Comparison of ENCODE assay signal across 8 mouse cellular contexts in the genomic region with DNA sequence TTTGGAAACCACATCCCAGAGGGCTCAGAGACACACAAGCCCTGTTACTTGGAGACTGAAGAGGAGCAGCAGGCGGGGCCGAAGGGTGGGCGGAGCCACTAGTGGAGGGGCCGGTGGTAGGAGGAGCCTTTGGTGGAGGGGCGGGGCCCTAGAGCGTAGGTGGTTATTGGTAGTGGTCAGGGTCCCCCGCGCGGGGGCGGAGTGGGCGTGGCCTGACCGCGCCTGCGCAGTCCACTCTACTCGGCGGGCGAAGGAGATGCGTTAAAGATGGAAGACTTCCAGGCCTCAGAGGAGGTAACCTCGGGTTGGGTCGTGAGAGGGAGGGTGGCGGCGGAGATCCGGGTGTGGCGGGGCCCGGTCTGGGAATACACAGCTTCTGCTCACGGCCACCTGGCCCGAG. TPM values are rescaled to one million over a fixed set of nuclear protein-coding genes. Genes with fewer than 3 reads are reported as not detected.
A peak's percentile ranks its signal among the peaks of the same experiment; 100 is the strongest.
DNase-seq lines count a peak whose midpoint lies in the region; ATAC-seq and TF ChIP-seq lines count a peak whose summit lies in the region.
"Not testable (repeated sequence)": the region's sequence is repeated elsewhere in the genome, so short reads cannot be mapped to it uniquely, and the experiment has no call there.

TSS of gene Dynlt1b (plus strand) at position 168 of the 400 bp plus-strand sequence.

- not testable (repeated sequence) for H3K27me3 ChIP-seq in forebrain, embryonic 10.5 days (ENCODE audit: poor library complexity, severe bottlenecking); heart, embryonic 15.5 days; liver, embryonic 14.5 days (ENCODE audit: control insufficient read depth, insufficient read depth, low read length); neural tube, embryonic 11.5 days (ENCODE audit: control insufficient read depth, insufficient read depth, low read length); stomach, postnatal 0 days (ENCODE audit: control insufficient read depth, insufficient read depth, low read length)

- H3K27ac ChIP-seq in forebrain, embryonic 10.5 days = peak within 1 kb of the TSS; percentile 91
- H3K27ac ChIP-seq in heart, embryonic 15.5 days = peak within 1 kb of the TSS; percentile 79
- not testable (repeated sequence) for H3K27ac ChIP-seq in liver, embryonic 14.5 days
- H3K27ac ChIP-seq in neural tube, embryonic 11.5 days (ENCODE audit: low read depth, low read length) = 0 out of 2 replicates have a peak within 1 kb of the TSS, but pooled peaks have one; percentile 44
- H3K27ac ChIP-seq in stomach, postnatal 0 days (replicated peaks) = peak within 1 kb of the TSS; percentile 75; the same call in 1 of the 2 replicates

- H3K9me3 ChIP-seq in forebrain, embryonic 10.5 days; heart, embryonic 15.5 days (replicated peaks); liver, embryonic 14.5 days (ENCODE audit: control insufficient read depth, low read length); neural tube, embryonic 11.5 days (ENCODE audit: control insufficient read depth, low read length); stomach, postnatal 0 days (ENCODE audit: control insufficient read depth, low read length): not testable (repeated sequence)

- peak; percentile 96 for DNase-seq in c-Kit-negative CD71-positive TER-119-positive erythroid progenitor cells, embryonic 14.5 days (ENCODE audit: low read depth, low spot score)
- peak; percentile 100 for DNase-seq in forebrain, embryonic 10.5 days (ENCODE audit: extremely low spot score, low spot score)
- peak; percentile 100 for DNase-seq in kidney, postnatal 25 days
- DNase-seq in liver, embryonic 14.5 days (ENCODE audit: low read depth in 3 of 3, low spot score in 3 of 3) = peak; percentile 83 to 99 (median 98)
- DNase-seq in neural tube, embryonic 11.5 days (ENCODE audit: low spot score) = peak; percentile 100
- DNase-seq in stomach, postnatal 0 days (ENCODE audit: low spot score) = peak; percentile 100

- ATAC-seq in CD4-positive, CD25-positive, alpha-beta regulatory T cell, adult 4 months = peak; percentile 96
- ATAC-seq in heart, embryonic 15.5 days (replicated peaks; ENCODE audit: insufficient number of reproducible peaks, insufficient read depth, low FRiP score, low read depth) = peak; percentile 98
- peak; percentile 92 for ATAC-seq in liver, embryonic 14.5 days (ENCODE audit: insufficient read depth)
- peak; percentile 96 for ATAC-seq in neural tube, embryonic 11.5 days (ENCODE audit: insufficient read depth, low FRiP score, low TSS enrichment)
- peak; percentile 96 for ATAC-seq in stomach, postnatal 0 days (ENCODE audit: low FRiP score, low TSS enrichment)

- peaks cover 17% of the 10 kb centered on the region for H3K36me3 ChIP-seq in forebrain, embryonic 10.5 days (replicated peaks)
- not testable (repeated sequence) for H3K36me3 ChIP-seq in heart, embryonic 15.5 days; liver, embryonic 14.5 days (replicated peaks; ENCODE audit: control insufficient read depth, insufficient read depth, low read depth); neural tube, embryonic 11.5 days (ENCODE audit: control insufficient read depth, insufficient read depth, low read length); stomach, postnatal 0 days (ENCODE audit: control insufficient read depth, insufficient read depth, low read length)

- WGBS in forebrain, embryonic 10.5 days = under 1% methylated on average over 27 of the region's 27 CpGs
- under 1% methylated on average over 27 of the region's 27 CpGs for WGBS in heart, embryonic 15.5 days
- WGBS in liver, embryonic 14.5 days (ENCODE audit: insufficient replicate concordance) = 0% methylated on average over 27 of the region's 27 CpGs
- WGBS in neural tube, embryonic 11.5 days = under 1% methylated on average over 27 of the region's 27 CpGs
- 1% methylated on average over 27 of the region's 27 CpGs for WGBS in stomach, postnatal 0 days

- peaks cover 15% of the 10 kb centered on the region for H3K4me1 ChIP-seq in forebrain, embryonic 10.5 days
- H3K4me1 ChIP-seq in heart, embryonic 15.5 days (replicated peaks); liver, embryonic 14.5 days (replicated peaks; ENCODE audit: control insufficient read depth in 2 of 2, insufficient read depth in 2 of 2, low read length in 1 of 2); neural tube, embryonic 11.5 days (ENCODE audit: control insufficient read depth, insufficient read depth, low read length); stomach, postnatal 0 days (replicated peaks; ENCODE audit: control insufficient read depth, insufficient read depth): not testable (repeated sequence)

- peak within 1 kb of the TSS; percentile 60 for H3K4me2 ChIP-seq in heart, embryonic 15.5 days
- H3K4me2 ChIP-seq in liver, embryonic 14.5 days (ENCODE audit: low read depth) = peak within 1 kb of the TSS; percentile 67
- peak within 1 kb of the TSS; percentile 49 for H3K4me2 ChIP-seq in neural tube, embryonic 11.5 days (ENCODE audit: low read depth)
- H3K4me2 ChIP-seq in stomach, postnatal 0 days (replicated peaks; ENCODE audit: low read depth) = peak within 1 kb of the TSS; percentile 54

- TF ChIP-seq EP300 in liver, embryonic 14.5 days (IDR thresholded peaks at IDR 0.05; ENCODE audit: low read depth); stomach, postnatal 0 days (optimal IDR thresholded peaks at IDR 0.05): not testable (repeated sequence)

- TF ChIP-seq CTCF in liver, embryonic 14.5 days (IDR thresholded peaks at IDR 0.05; ENCODE audit: low read depth) = peak; percentile 39; the same call in 1 of the 2 replicates
- peak; percentile 51 for TF ChIP-seq CTCF in stomach, postnatal 0 days (IDR thresholded peaks at IDR 0.05; ENCODE audit: low read depth)

- H3K4me3 ChIP-seq in forebrain, embryonic 10.5 days = peak within 1 kb of the TSS; percentile 66
- H3K4me3 ChIP-seq in heart, embryonic 15.5 days = peak within 1 kb of the TSS; percentile 54
- H3K4me3 ChIP-seq in liver, embryonic 14.5 days (ENCODE audit: insufficient read depth in 1 of 2, low read depth in 2 of 2, low read length in 2 of 2) = peak within 1 kb of the TSS; percentile 48 to 66
- peak within 1 kb of the TSS; percentile 55 for H3K4me3 ChIP-seq in neural tube, embryonic 11.5 days (ENCODE audit: low read depth, low read length)
- peak within 1 kb of the TSS; percentile 49 for H3K4me3 ChIP-seq in stomach, postnatal 0 days (ENCODE audit: low read depth, low read length)

- peak within 1 kb of the TSS; percentile 61 for H3K9ac ChIP-seq in heart, embryonic 15.5 days
- H3K9ac ChIP-seq in liver, embryonic 14.5 days (replicated peaks) = peak within 1 kb of the TSS; percentile 57
- H3K9ac ChIP-seq in neural tube, embryonic 11.5 days (ENCODE audit: low read length) = peak within 1 kb of the TSS; percentile 72
- peak within 1 kb of the TSS; percentile 61 for H3K9ac ChIP-seq in stomach, postnatal 0 days (ENCODE audit: low read length)

RNA-seq across cellular contexts. Expression of gene Dynlt1b, which starts in this region (rescaled TPM):
- polyA plus RNA-seq in CD4-positive, CD25-positive, alpha-beta regulatory T cell, adult 4 months (2017; shearing (Covaris generic)) = 100 to 1,000 TPM; 128 to 139 TPM
- polyA plus RNA-seq in forebrain, embryonic 10.5 days (2016; fragmentation: Nextera tagmentation; extraction: Ambion mirVana) = 464 and 482 TPM in 2 replicates
- polyA plus RNA-seq in heart, embryonic 15.5 days (2015; fragmentation: Nextera tagmentation; extraction: Ambion mirVana) = 361 and 375 TPM in 2 replicates
- 130 and 152 TPM in 2 replicates for polyA plus RNA-seq in liver, embryonic 14.5 days (2012; rRNA removed)
- 248 and 254 TPM in 2 replicates for polyA plus RNA-seq in liver, embryonic 14.5 days (2014; fragmentation: Nextera tagmentation; extraction: Ambion mirVana)
- polyA plus RNA-seq in neural tube, embryonic 11.5 days (2014; fragmentation: Nextera tagmentation; extraction: Ambion mirVana) = 845 and 923 TPM in 2 replicates
- polyA plus RNA-seq in stomach, postnatal 0 days (2015; fragmentation: Nextera tagmentation; extraction: Ambion mirVana) = 477 and 484 TPM in 2 replicates
